Mouse (Mus musculus): ENCODE results near the gene Otoa. TPM values are rescaled to one million over a fixed set of nuclear protein-coding genes. Genes with fewer than 3 reads are reported as not detected.

Gene Otoa
- polyA plus RNA-seq, 1 experiment: 0.05 TPM

DNA sequence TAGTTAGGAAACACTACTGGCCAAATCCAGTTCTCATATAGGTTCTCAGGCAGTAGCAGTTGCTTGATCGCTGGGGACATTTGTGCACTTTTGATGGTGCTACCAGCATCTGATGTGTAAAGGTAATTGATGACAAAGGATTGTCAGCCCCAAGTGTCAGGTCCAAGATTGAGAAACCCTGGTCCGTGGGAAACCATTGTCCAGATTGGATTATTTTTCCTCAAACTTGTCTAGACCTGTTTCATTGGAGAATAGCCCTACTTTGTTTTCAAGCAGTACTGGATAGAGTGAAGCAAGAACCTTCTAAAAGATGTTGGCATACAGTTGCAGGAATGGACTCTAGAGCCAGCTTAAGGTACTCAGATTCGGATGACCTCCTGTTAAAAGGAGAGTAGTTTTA lies 38.4 kb upstream of the Otoa start:
- Histone ChIP-seq H3K4me3 (ENCODE audit: extremely low read depth, insufficient read depth, insufficient read length) (no peak overlapping the region), H3K36me3 (ENCODE audit: control insufficient read depth, insufficient read depth, low read length) (no peaks in the 10 kb centered on the region), H3K4me1 (ENCODE audit: control insufficient read depth, insufficient read depth, insufficient read length) (no peaks in the 10 kb centered on the region; the same call in 1 of the 2 replicates), H3K27ac (ENCODE audit: insufficient read depth, low read length) (no peak overlapping the region), H3K27me3 (ENCODE audit: control insufficient read depth, insufficient read depth, low read length) (no peaks in the 10 kb centered on the region)
- TF ChIP-seq POLR2A (IDR thresholded peaks at IDR 0.05; ENCODE audit: low read depth, low read length): no peak
- no peak for TF ChIP-seq CTCF (IDR thresholded peaks at IDR 0.05; ENCODE audit: extremely low read depth, insufficient read depth, insufficient read length, insufficient replicate concordance)
- 92% methylated on average over 3 of the region's 3 CpGs for WGBS
- DNase-seq (ENCODE audit: low read depth in 1 of 2, low spot score in 2 of 2): no peak

DNA sequence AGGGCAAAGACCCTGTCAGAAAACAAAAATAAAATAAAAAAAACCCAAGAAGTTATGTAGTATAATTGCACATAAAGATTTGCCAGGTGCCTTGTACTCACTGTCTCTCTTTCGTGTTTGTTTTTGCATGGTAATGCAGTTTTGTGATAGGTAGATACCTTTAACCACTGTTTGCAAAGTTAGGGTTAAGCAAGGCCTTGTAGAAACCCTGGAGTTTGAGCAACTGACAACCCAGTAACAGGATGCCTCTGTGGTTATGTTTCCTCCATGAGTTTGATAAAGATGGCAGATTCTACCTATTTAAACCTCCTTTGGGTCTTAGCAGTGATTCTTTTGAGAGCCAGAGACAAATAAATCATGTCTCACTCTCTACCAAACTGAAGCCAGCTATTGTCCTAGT lies 37.9 kb upstream of the Otoa start:
- 60% methylated on average over 1 of the region's 1 CpGs for WGBS
- TF ChIP-seq POLR2A (IDR thresholded peaks at IDR 0.05; ENCODE audit: low read depth, low read length): no peak
- no peak for TF ChIP-seq CTCF (IDR thresholded peaks at IDR 0.05; ENCODE audit: extremely low read depth, insufficient read depth, insufficient read length, insufficient replicate concordance)
- H3K27ac ChIP-seq (ENCODE audit: insufficient read depth, low read length): no peak overlapping the region

DNA sequence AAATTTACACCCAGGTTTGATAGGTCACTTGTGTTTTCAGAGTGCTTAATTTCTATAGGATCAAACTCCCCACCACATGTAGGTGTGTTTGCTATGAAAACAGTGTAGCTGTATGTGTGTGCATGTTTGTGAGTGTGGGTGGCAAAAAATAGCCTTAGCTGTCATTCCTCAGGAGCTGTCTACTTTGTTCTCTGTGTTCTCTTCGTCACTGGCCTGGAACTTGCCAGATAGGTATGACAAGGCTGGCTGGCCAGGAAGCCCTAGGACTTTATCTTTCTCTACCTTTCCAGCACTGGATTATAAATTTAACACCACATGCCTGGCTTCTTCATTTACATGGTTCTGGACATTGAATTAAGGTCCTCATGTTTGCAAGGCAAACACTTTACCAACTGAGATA lies 37.2 kb upstream of the Otoa start:
- TF ChIP-seq POLR2A (IDR thresholded peaks at IDR 0.05; ENCODE audit: low read depth, low read length) (no peak), CTCF (IDR thresholded peaks at IDR 0.05; ENCODE audit: extremely low read depth, insufficient read depth, insufficient read length, insufficient replicate concordance) (no peak)
- H3K4me1 ChIP-seq (ENCODE audit: control insufficient read depth, insufficient read depth, insufficient read length): no peaks in the 10 kb centered on the region; the same call in 1 of the 2 replicates
- H3K27ac ChIP-seq (ENCODE audit: insufficient read depth, low read length): no peak overlapping the region
- no peaks in the 10 kb centered on the region for H3K27me3 ChIP-seq (ENCODE audit: control insufficient read depth, insufficient read depth, low read length)
- H3K4me3 ChIP-seq (ENCODE audit: extremely low read depth, insufficient read depth, insufficient read length): no peak overlapping the region
- H3K36me3 ChIP-seq (ENCODE audit: control insufficient read depth, insufficient read depth, low read length): peaks cover 2% of the 10 kb centered on the region; the same call in 1 of the 2 replicates
- WGBS: 81% methylated on average over 1 of the region's 1 CpGs
- DNase-seq (ENCODE audit: low read depth in 1 of 2, low spot score in 2 of 2): no peak

More for the DNA sequence above, 37.9 kb upstream of the Otoa start:
- Histone ChIP-seq H3K4me1 (ENCODE audit: control insufficient read depth, insufficient read depth, insufficient read length) (no peaks in the 10 kb centered on the region; the same call in 1 of the 2 replicates), H3K27me3 (ENCODE audit: control insufficient read depth, insufficient read depth, low read length) (no peaks in the 10 kb centered on the region), H3K36me3 (ENCODE audit: control insufficient read depth, insufficient read depth, low read length) (peaks cover under 1% of the 10 kb centered on the region; the same call in 1 of the 2 replicates), H3K4me3 (ENCODE audit: extremely low read depth, insufficient read depth, insufficient read length) (no peak overlapping the region)
- DNase-seq (ENCODE audit: low read depth in 1 of 2, low spot score in 2 of 2): no peak

DNA sequence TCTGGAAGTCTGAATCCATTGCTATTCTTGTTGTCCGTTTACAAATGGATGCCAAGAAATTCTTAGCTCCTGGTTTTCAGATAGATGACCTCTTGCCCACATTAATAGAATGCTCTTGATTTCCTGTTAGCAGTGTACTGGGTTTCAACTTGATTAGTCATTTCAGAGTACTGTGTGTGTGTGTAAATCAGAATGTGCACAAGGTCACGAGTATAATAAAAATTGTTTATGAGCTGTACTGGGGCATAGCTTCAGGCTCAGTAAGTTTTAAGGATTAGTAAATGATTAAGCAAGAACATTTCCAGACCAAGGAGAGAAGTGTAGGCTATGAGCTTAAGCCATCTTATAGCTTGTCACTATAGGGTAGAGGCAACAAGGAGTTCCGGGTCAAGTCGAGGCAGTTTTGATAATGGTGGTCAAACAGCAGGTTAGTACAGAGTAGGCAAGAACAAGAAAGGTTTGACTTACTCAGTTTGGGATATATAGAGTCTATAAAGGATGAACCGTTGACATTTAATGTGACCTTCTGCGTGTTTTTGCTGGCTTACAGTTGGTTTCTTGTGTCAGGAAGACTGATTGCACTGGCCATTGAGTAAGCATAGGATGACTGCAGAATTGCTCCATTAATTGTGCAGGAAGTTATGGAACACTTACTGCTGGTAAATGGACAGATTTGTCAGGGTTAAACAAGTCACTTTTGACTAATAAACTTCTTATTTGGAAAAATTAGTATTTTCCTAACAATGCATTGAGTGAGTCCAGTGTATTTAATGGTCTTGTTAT lies 35.6 kb upstream of the Otoa start:
- TF ChIP-seq POLR2A (IDR thresholded peaks at IDR 0.05; ENCODE audit: low read depth, low read length): no peak
- TF ChIP-seq CTCF (IDR thresholded peaks at IDR 0.05; ENCODE audit: extremely low read depth, insufficient read depth, insufficient read length, insufficient replicate concordance): no peak
- H3K27ac ChIP-seq (ENCODE audit: insufficient read depth, low read length): no peak overlapping the region
- no peak for DNase-seq (ENCODE audit: low read depth in 1 of 2, low spot score in 2 of 2)

DNA sequence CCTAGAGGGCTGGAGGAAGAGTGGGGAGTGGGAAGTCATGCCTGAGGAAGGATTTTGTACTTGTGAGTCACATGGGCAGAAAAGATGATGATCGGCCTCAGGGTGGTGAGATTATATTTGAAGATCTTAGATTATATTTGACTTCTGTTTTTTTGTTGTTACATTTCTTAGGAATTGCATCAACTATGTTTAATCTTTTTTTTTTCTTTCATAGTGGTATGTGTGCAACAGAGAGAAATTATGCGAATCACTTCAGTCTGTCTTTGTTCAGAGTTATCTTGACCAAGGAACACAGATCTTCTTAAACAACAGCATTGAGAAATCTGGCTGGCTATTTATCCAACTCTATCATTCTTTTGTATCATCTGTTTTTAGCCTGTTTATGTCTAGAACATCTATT lies 33.8 kb upstream of the Otoa start:
- no peak overlapping the region for H3K4me3 ChIP-seq (ENCODE audit: extremely low read depth, insufficient read depth, insufficient read length)
- no peaks in the 10 kb centered on the region; the same call in 1 of the 2 replicates for H3K4me1 ChIP-seq (ENCODE audit: control insufficient read depth, insufficient read depth, insufficient read length)
- no peak overlapping the region for H3K27ac ChIP-seq (ENCODE audit: insufficient read depth, low read length)
- TF ChIP-seq POLR2A (IDR thresholded peaks at IDR 0.05; ENCODE audit: low read depth, low read length): no peak
- TF ChIP-seq CTCF (IDR thresholded peaks at IDR 0.05; ENCODE audit: extremely low read depth, insufficient read depth, insufficient read length, insufficient replicate concordance): no peak
- 85% methylated on average over 2 of the region's 2 CpGs for WGBS
- DNase-seq (ENCODE audit: low read depth in 1 of 2, low spot score in 2 of 2): no peak
- H3K27me3 ChIP-seq (ENCODE audit: control insufficient read depth, insufficient read depth, low read length): no peaks in the 10 kb centered on the region
- peaks cover 3% of the 10 kb centered on the region for H3K36me3 ChIP-seq (ENCODE audit: control insufficient read depth, insufficient read depth, low read length)

More for the DNA sequence above, 35.6 kb upstream of the Otoa start:
- H3K4me1 ChIP-seq (ENCODE audit: control insufficient read depth, insufficient read depth, insufficient read length): no peaks in the 10 kb centered on the region; the same call in 1 of the 2 replicates
- no peaks in the 10 kb centered on the region for H3K27me3 ChIP-seq (ENCODE audit: control insufficient read depth, insufficient read depth, low read length)
- WGBS: 89% methylated on average over 6 of the region's 6 CpGs
- H3K4me3 ChIP-seq (ENCODE audit: extremely low read depth, insufficient read depth, insufficient read length): no peak overlapping the region
- H3K36me3 ChIP-seq (ENCODE audit: control insufficient read depth, insufficient read depth, low read length): peaks cover 2% of the 10 kb centered on the region; the same call in 1 of the 2 replicates

DNA sequence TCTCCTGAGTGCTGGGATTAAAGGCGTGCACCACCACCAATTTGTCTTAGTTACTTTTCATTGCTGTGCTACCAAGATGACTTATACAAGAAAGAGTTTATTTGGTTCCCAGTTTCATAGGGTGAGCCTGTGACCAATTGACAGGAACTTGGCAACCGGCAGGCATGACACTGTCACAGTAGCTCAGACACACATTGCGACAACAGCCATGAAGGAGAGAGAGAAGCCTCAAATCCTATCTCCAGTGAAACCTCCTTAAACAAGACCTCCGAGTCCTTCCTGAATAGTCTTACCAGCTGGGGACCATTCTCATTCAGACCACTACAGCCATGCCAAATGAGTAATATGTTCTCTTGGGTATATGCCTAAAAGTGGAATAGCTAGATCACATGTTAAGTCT lies 28.4 kb upstream of the Otoa start:
- Histone ChIP-seq H3K27me3 (ENCODE audit: control insufficient read depth, insufficient read depth, low read length) (no peaks in the 10 kb centered on the region), H3K4me1 (ENCODE audit: control insufficient read depth, insufficient read depth, insufficient read length) (peaks cover 4% of the 10 kb centered on the region; the same call in 1 of the 2 replicates), H3K4me3 (ENCODE audit: extremely low read depth, insufficient read depth, insufficient read length) (no peak overlapping the region), H3K36me3 (ENCODE audit: control insufficient read depth, insufficient read depth, low read length) (peaks cover 9% of the 10 kb centered on the region), H3K27ac (ENCODE audit: insufficient read depth, low read length) (no peak overlapping the region)
- no peak for DNase-seq (ENCODE audit: low read depth in 1 of 2, low spot score in 2 of 2)
- TF ChIP-seq POLR2A (IDR thresholded peaks at IDR 0.05; ENCODE audit: low read depth, low read length) (no peak), CTCF (IDR thresholded peaks at IDR 0.05; ENCODE audit: extremely low read depth, insufficient read depth, insufficient read length, insufficient replicate concordance) (no peak)
- WGBS: 90% methylated on average over 4 of the region's 4 CpGs

All from spleen, adult 2 months (tissue).